Mouse (Mus musculus): ENCODE data around the gene Ctcfl. TPM values are rescaled to one million over a fixed set of nuclear protein-coding genes. Genes with fewer than 3 reads are reported as not detected.
"Not testable (repeated sequence)": the region's sequence is repeated elsewhere in the genome, so short reads cannot be mapped to it uniquely, and the experiment has no call there.

Gene Ctcfl
- polyA plus RNA-seq, 1 experiment: 0.12 TPM

- Histone ChIP-seq H3K4me3 (ENCODE audit: control insufficient read depth, insufficient read depth, low read length) (no peak overlapping the region), H3K27ac (ENCODE audit: control insufficient read depth, insufficient read depth, low read length) (no peak overlapping the region), H3K27me3 (ENCODE audit: control insufficient read depth, insufficient read depth, low read length) (no peaks in the 10 kb centered on the region), H3K4me1 (replicated peaks; ENCODE audit: control insufficient read depth, insufficient read depth, low read length) (no peaks in the 10 kb centered on the region), H3K36me3 (ENCODE audit: control insufficient read depth, insufficient read depth, low read length) (no peaks in the 10 kb centered on the region)
- 91% methylated on average over 8 of the region's 8 CpGs for WGBS
- no peak for TF ChIP-seq POLR2A (IDR thresholded peaks at IDR 0.05; ENCODE audit: control insufficient read depth, extremely low read depth, insufficient read depth, low read length, poor library complexity)
- no peak for TF ChIP-seq CTCF (IDR thresholded peaks at IDR 0.05; ENCODE audit: borderline replicate concordance, control insufficient read depth, extremely low read depth, insufficient read depth, low read length, poor library complexity)
- DNase-seq: no peak
Observed at GRCm38 (mm10) chr2:173132794-173133300, 13.5 kb upstream of the Ctcfl start.

- no peaks in the 10 kb centered on the region for H3K4me1 ChIP-seq (replicated peaks; ENCODE audit: control insufficient read depth, insufficient read depth, low read length)
- DNase-seq: no peak
- no peak overlapping the region for H3K27ac ChIP-seq (ENCODE audit: control insufficient read depth, insufficient read depth, low read length)
- no peak overlapping the region for H3K4me3 ChIP-seq (ENCODE audit: control insufficient read depth, insufficient read depth, low read length)
- WGBS: 79% methylated on average over 13 of the region's 13 CpGs
- TF ChIP-seq POLR2A (IDR thresholded peaks at IDR 0.05; ENCODE audit: control insufficient read depth, extremely low read depth, insufficient read depth, low read length, poor library complexity) (no peak), CTCF (IDR thresholded peaks at IDR 0.05; ENCODE audit: borderline replicate concordance, control insufficient read depth, extremely low read depth, insufficient read depth, low read length, poor library complexity) (no peak)
- no peaks in the 10 kb centered on the region for H3K36me3 ChIP-seq (ENCODE audit: control insufficient read depth, insufficient read depth, low read length)
- no peaks in the 10 kb centered on the region for H3K27me3 ChIP-seq (ENCODE audit: control insufficient read depth, insufficient read depth, low read length)
Observed at GRCm38 (mm10) chr2:173132262-173132661, 12.9 kb upstream of the Ctcfl start.

- Histone ChIP-seq H3K4me1 (replicated peaks; ENCODE audit: control insufficient read depth, insufficient read depth, low read length) (no peaks in the 10 kb centered on the region), H3K36me3 (ENCODE audit: control insufficient read depth, insufficient read depth, low read length) (no peaks in the 10 kb centered on the region), H3K27me3 (ENCODE audit: control insufficient read depth, insufficient read depth, low read length) (no peaks in the 10 kb centered on the region), H3K27ac (ENCODE audit: control insufficient read depth, insufficient read depth, low read length) (no peak overlapping the region), H3K4me3 (ENCODE audit: control insufficient read depth, insufficient read depth, low read length) (no peak overlapping the region)
- TF ChIP-seq POLR2A (IDR thresholded peaks at IDR 0.05; ENCODE audit: control insufficient read depth, extremely low read depth, insufficient read depth, low read length, poor library complexity): no peak
- TF ChIP-seq CTCF (IDR thresholded peaks at IDR 0.05; ENCODE audit: borderline replicate concordance, control insufficient read depth, extremely low read depth, insufficient read depth, low read length, poor library complexity): no peak
- WGBS: 76% methylated on average over 2 of the region's 2 CpGs
- DNase-seq: no peak
Observed at GRCm38 (mm10) chr2:173129111-173129510, 9.8 kb upstream of the Ctcfl start.

GRCm38 (mm10) chr2:173126386-173126785 is 7.1 kb upstream of the Ctcfl start:
- Histone ChIP-seq H3K4me3 (ENCODE audit: control insufficient read depth, insufficient read depth, low read length) (no peak overlapping the region), H3K27me3 (ENCODE audit: control insufficient read depth, insufficient read depth, low read length) (no peaks in the 10 kb centered on the region; the same call in 1 of the 2 replicates), H3K4me1 (replicated peaks; ENCODE audit: control insufficient read depth, insufficient read depth, low read length) (no peaks in the 10 kb centered on the region), H3K36me3 (ENCODE audit: control insufficient read depth, insufficient read depth, low read length) (no peaks in the 10 kb centered on the region), H3K27ac (ENCODE audit: control insufficient read depth, insufficient read depth, low read length) (no peak overlapping the region)
- 90% methylated on average over 4 of the region's 4 CpGs for WGBS
- no peak for DNase-seq
- TF ChIP-seq CTCF (IDR thresholded peaks at IDR 0.05; ENCODE audit: borderline replicate concordance, control insufficient read depth, extremely low read depth, insufficient read depth, low read length, poor library complexity): no peak
- no peak for TF ChIP-seq POLR2A (IDR thresholded peaks at IDR 0.05; ENCODE audit: control insufficient read depth, extremely low read depth, insufficient read depth, low read length, poor library complexity)

GRCm38 (mm10) chr2:173124022-173124735 is 4.9 kb upstream of the Ctcfl start:
- WGBS: 60% methylated on average over 7 of the region's 7 CpGs
- no peaks in the 10 kb centered on the region for H3K4me1 ChIP-seq (replicated peaks; ENCODE audit: control insufficient read depth, insufficient read depth, low read length)
- H3K27ac ChIP-seq (ENCODE audit: control insufficient read depth, insufficient read depth, low read length): no peak overlapping the region
- H3K36me3 ChIP-seq (ENCODE audit: control insufficient read depth, insufficient read depth, low read length): no peaks in the 10 kb centered on the region
- H3K27me3 ChIP-seq (ENCODE audit: control insufficient read depth, insufficient read depth, low read length): no peaks in the 10 kb centered on the region; the same call in 1 of the 2 replicates
- TF ChIP-seq CTCF (IDR thresholded peaks at IDR 0.05; ENCODE audit: borderline replicate concordance, control insufficient read depth, extremely low read depth, insufficient read depth, low read length, poor library complexity): no peak
- TF ChIP-seq POLR2A (IDR thresholded peaks at IDR 0.05; ENCODE audit: control insufficient read depth, extremely low read depth, insufficient read depth, low read length, poor library complexity): no peak
- DNase-seq: no peak
- no peak overlapping the region for H3K4me3 ChIP-seq (ENCODE audit: control insufficient read depth, insufficient read depth, low read length)

GRCm38 (mm10) chr2:173120117-173120516 is 792 bp upstream of the Ctcfl start:
- not testable (repeated sequence) for H3K4me3 ChIP-seq (ENCODE audit: control insufficient read depth, insufficient read depth, low read length); H3K27me3 ChIP-seq (ENCODE audit: control insufficient read depth, insufficient read depth, low read length); DNase-seq; H3K27ac ChIP-seq (ENCODE audit: control insufficient read depth, insufficient read depth, low read length); H3K36me3 ChIP-seq (ENCODE audit: control insufficient read depth, insufficient read depth, low read length); H3K4me1 ChIP-seq (replicated peaks; ENCODE audit: control insufficient read depth, insufficient read depth, low read length)
- 66% methylated on average over 4 of the region's 4 CpGs for WGBS

- not testable (repeated sequence) for H3K27me3 ChIP-seq (ENCODE audit: control insufficient read depth, insufficient read depth, low read length); DNase-seq; H3K4me1 ChIP-seq (replicated peaks; ENCODE audit: control insufficient read depth, insufficient read depth, low read length); H3K4me3 ChIP-seq (ENCODE audit: control insufficient read depth, insufficient read depth, low read length); H3K27ac ChIP-seq (ENCODE audit: control insufficient read depth, insufficient read depth, low read length); H3K36me3 ChIP-seq (ENCODE audit: control insufficient read depth, insufficient read depth, low read length)
- 0 out of 2 replicates have a peak, but pooled peaks have one; percentile 34 for TF ChIP-seq CTCF (IDR thresholded peaks at IDR 0.05; ENCODE audit: borderline replicate concordance, control insufficient read depth, extremely low read depth, insufficient read depth, low read length, poor library complexity)
- 64% methylated on average over 3 of the region's 3 CpGs for WGBS
Observed at GRCm38 (mm10) chr2:173113796-173114195, 5.5 kb downstream of the Ctcfl start.

Data from thymus, adult 2 months (tissue).